Mouse (Mus musculus): ENCODE data around the gene Zfp689.
"Not testable (repeated sequence)": the region's sequence is repeated elsewhere in the genome, so short reads cannot be mapped to it uniquely, and the experiment has no call there.

DNA sequence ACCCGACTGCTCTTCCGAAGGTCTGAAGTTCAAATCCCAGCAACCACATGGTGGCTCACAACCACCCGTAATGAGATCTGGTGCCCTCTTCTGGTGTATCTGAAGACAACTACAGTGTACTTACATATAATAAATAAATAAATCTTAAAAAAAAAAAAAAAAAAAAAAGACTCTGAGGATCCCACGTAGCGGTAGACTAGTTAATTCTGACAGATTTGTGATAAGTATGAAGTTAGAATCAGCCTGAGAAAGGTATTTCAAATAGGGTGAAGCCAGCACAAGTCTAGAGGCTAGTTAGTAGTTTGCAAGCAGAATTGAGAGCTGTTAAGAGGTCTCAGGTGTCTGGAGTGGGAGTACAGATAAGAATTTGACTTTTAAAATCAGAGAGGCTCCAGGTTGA lies 39.4 kb upstream of the Zfp689 start:
- TF ChIP-seq CTCF, POLR2A (IDR thresholded peaks at IDR 0.05; ENCODE audit: insufficient read depth, low read depth, low read length): not testable (repeated sequence)

All from olfactory bulb, adult 2 months (tissue).